ENCODE assay signal across 8 mouse cellular contexts in the genomic region with DNA sequence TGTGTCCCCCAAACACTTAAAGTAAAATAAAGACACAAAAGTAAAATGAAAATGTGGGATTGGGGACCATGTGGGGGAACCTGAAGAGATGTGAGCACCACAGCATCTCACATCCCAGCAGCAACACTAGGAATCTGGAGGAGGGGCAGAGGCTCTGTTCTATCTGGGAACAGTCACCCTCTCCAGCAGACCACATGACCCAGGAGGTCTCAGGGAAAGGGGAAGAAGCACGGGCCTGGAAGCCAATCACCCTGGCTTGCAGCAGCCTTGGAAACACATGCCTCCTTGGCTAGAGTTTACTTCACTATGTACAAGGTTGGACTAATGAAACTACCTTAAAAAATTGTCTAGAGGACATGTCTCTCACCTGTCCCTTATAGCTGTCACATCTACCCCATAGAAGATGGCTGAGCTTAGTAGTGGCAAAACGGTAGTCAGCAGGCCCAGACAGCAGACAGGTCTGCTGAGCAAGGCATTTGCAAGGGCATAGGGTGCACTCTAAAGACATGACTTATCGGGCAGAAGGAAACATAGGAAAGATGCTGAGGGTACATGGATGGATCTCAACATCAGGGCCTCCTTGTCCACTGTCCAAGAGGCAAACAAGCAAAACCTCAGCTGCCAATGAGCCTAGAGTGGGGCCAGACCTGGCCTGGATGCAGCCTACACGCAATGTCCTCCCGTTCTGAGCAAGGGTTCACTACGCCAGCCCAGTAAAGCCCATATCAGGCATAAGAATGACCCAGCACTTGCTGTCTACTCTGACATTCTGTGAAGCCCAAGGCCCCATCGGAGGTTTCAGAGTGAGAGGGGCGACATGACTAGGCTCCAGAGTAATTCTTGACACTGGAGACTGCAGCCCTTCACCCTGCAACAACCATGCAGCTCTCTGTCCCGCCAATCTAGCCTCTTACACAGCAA. TPM values are rescaled to one million over a fixed set of nuclear protein-coding genes. Genes with fewer than 3 reads are reported as not detected.
DNase-seq lines count a peak whose midpoint lies in the region; ATAC-seq lines count a peak whose summit lies in the region.

No protein-coding gene starts in this region.

- H3K27me3 ChIP-seq in neural tube, embryonic 11.5 days (ENCODE audit: control insufficient read depth, insufficient read depth, low read length), result no peaks in the 10 kb centered on the region
- no peaks in the 10 kb centered on the region; the same call in 1 of the 2 replicates for H3K27me3 ChIP-seq in heart, embryonic 13.5 days (replicated peaks)
- no peaks in the 10 kb centered on the region for H3K27me3 ChIP-seq in neural tube, embryonic 14.5 days (ENCODE audit: control insufficient read depth, insufficient read depth, low read length)

- peaks cover 11% of the 10 kb centered on the region; the same call in 1 of the 2 replicates for H3K4me1 ChIP-seq in neural tube, embryonic 11.5 days (ENCODE audit: control insufficient read depth, insufficient read depth, low read length)
- peaks cover 63% of the 10 kb centered on the region for H3K4me1 ChIP-seq in heart, embryonic 13.5 days
- H3K4me1 ChIP-seq in neural tube, embryonic 14.5 days (ENCODE audit: control insufficient read depth, insufficient read depth, low read length), result peaks cover 26% of the 10 kb centered on the region; the same call in 1 of the 2 replicates

- peak overlapping the region; percentile 48 for H3K4me3 ChIP-seq in neural tube, embryonic 11.5 days (ENCODE audit: low read depth, low read length)
- peak overlapping the region; percentile 74 for H3K4me3 ChIP-seq in heart, embryonic 13.5 days
- H3K4me3 ChIP-seq in neural tube, embryonic 14.5 days (ENCODE audit: low read depth, low read length), result peak overlapping the region; percentile 62

- H3K9ac ChIP-seq in neural tube, embryonic 11.5 days (ENCODE audit: low read length), result peak overlapping the region; percentile 59
- peak overlapping the region; percentile 89 for H3K9ac ChIP-seq in heart, embryonic 13.5 days
- peak overlapping the region; percentile 64 for H3K9ac ChIP-seq in neural tube, embryonic 14.5 days (replicated peaks; ENCODE audit: low read depth, low read length)

- H3K36me3 ChIP-seq in neural tube, embryonic 11.5 days (ENCODE audit: control insufficient read depth, insufficient read depth, low read length), result no peaks in the 10 kb centered on the region
- H3K36me3 ChIP-seq in heart, embryonic 13.5 days, result peaks cover 5% of the 10 kb centered on the region
- H3K36me3 ChIP-seq in neural tube, embryonic 14.5 days (ENCODE audit: control insufficient read depth, insufficient read depth, low read length), result no peaks in the 10 kb centered on the region

- ATAC-seq in neural tube, embryonic 11.5 days (ENCODE audit: insufficient read depth, low FRiP score, low TSS enrichment), result no peak
- no peak for ATAC-seq in heart, embryonic 13.5 days (ENCODE audit: extremely low read depth, insufficient number of reproducible peaks, low FRiP score, low TSS enrichment)
- ATAC-seq in neural tube, embryonic 14.5 days (ENCODE audit: low read depth), result no peak

- WGBS in neural tube, embryonic 11.5 days, result 49% methylated on average over 9 of the region's 9 CpGs
- 25% methylated on average over 9 of the region's 9 CpGs for WGBS in heart, embryonic 13.5 days
- WGBS in neural tube, embryonic 14.5 days, result 40% methylated on average over 9 of the region's 9 CpGs

- no peak for DNase-seq in neural tube, embryonic 11.5 days (ENCODE audit: low spot score)
- DNase-seq in neural tube, embryonic 10.5 days (ENCODE audit: extremely low spot score, low spot score), result no peak
- peak; percentile 45 for DNase-seq in c-Kit-positive CD71-positive TER-119-positive erythroid progenitor cells, embryonic 14.5 days (ENCODE audit: low spot score)
- peak; percentile 39 to 44 for DNase-seq in kidney, postnatal 36 days
- DNase-seq in right cerebral cortex, postnatal 4 days, result no peak
- no peak for DNase-seq in lung, postnatal 4 days

- H3K9me3 ChIP-seq in neural tube, embryonic 11.5 days (ENCODE audit: control insufficient read depth, low read length), result no peaks in the 10 kb centered on the region
- no peaks in the 10 kb centered on the region for H3K9me3 ChIP-seq in heart, embryonic 13.5 days
- H3K9me3 ChIP-seq in neural tube, embryonic 14.5 days (ENCODE audit: control insufficient read depth, low read length), result no peaks in the 10 kb centered on the region

- no peak overlapping the region for H3K27ac ChIP-seq in neural tube, embryonic 11.5 days (ENCODE audit: low read depth, low read length)
- peak overlapping the region; percentile 57 for H3K27ac ChIP-seq in heart, embryonic 13.5 days (replicated peaks)
- H3K27ac ChIP-seq in neural tube, embryonic 14.5 days (ENCODE audit: low read depth, low read length), result peak overlapping the region; percentile 77; the same call in 1 of the 2 replicates

- H3K4me2 ChIP-seq in neural tube, embryonic 11.5 days (ENCODE audit: low read depth), result peak overlapping the region; percentile 74
- H3K4me2 ChIP-seq in heart, embryonic 13.5 days, result peak overlapping the region; percentile 95
- H3K4me2 ChIP-seq in neural tube, embryonic 14.5 days (ENCODE audit: low read depth, low read length), result peak overlapping the region; percentile 78

RNA-seq across cellular contexts. Expression of a gene that starts 5.0 kb away (rescaled TPM):
- 43.4 and 49.8 TPM in 2 replicates for polyA plus RNA-seq in neural tube, embryonic 11.5 days (2014; fragmentation: Nextera tagmentation; extraction: Ambion mirVana)
- 47.9 and 54.3 TPM in 2 replicates for polyA plus RNA-seq in heart, embryonic 13.5 days (2015; fragmentation: Nextera tagmentation; extraction: Ambion mirVana)
- polyA plus RNA-seq in neural tube, embryonic 14.5 days (2014; fragmentation: Nextera tagmentation; extraction: Ambion mirVana), result 99.8 and 114 TPM in 2 replicates

RNA-seq across cellular contexts. Expression of a gene that starts 5.1 kb away (rescaled TPM):
- 81.6 and 82.2 TPM in 2 replicates for polyA plus RNA-seq in neural tube, embryonic 11.5 days (2014; fragmentation: Nextera tagmentation; extraction: Ambion mirVana)
- 31.8 and 32.0 TPM in 2 replicates for polyA plus RNA-seq in heart, embryonic 13.5 days (2015; fragmentation: Nextera tagmentation; extraction: Ambion mirVana)
- 60.2 and 73.5 TPM in 2 replicates for polyA plus RNA-seq in neural tube, embryonic 14.5 days (2014; fragmentation: Nextera tagmentation; extraction: Ambion mirVana)

RNA-seq across cellular contexts. Expression of a gene that starts 53.9 kb away (rescaled TPM):
- polyA plus RNA-seq in neural tube, embryonic 11.5 days (2014; fragmentation: Nextera tagmentation; extraction: Ambion mirVana), result 34.0 and 40.9 TPM in 2 replicates
- 20.1 and 20.4 TPM in 2 replicates for polyA plus RNA-seq in heart, embryonic 13.5 days (2015; fragmentation: Nextera tagmentation; extraction: Ambion mirVana)
- 40.8 and 42.1 TPM in 2 replicates for polyA plus RNA-seq in neural tube, embryonic 14.5 days (2014; fragmentation: Nextera tagmentation; extraction: Ambion mirVana)

Comparison
In these comparisons a context has a peak if more than half of its experiments do, and no peak if none do; other contexts are left out.
1. DNase-seq: peak in c-Kit-positive CD71-positive TER-119-positive erythroid progenitor cells, embryonic 14.5 days (single experiment) and kidney, postnatal 36 days (2 of 2); none in neural tube, embryonic 11.5 days (single experiment), neural tube, embryonic 10.5 days (single experiment), right cerebral cortex, postnatal 4 days (single experiment) and lung, postnatal 4 days (0 of 2).
2. Peak in every context shown above with its lines, with median percentiles within 50 percentile points of each other: H3K4me2 ChIP-seq, H3K4me3 ChIP-seq and H3K9ac ChIP-seq.